Mouse (Mus musculus): ENCODE measurements at regions not wholly inside any gene's neighbourhood (a gene's known extent, or its start where the extent isn't known, plus 50 kb on each side); places are given as distances from the start of the nearest gene placed in this dataset.

GRCm38 (mm10) chr14:61809716-61810437 lies 202.6 kb downstream of the Kcnrg start:
- Histone ChIP-seq H3K9me3 (ENCODE audit: control insufficient read depth, low read length) (no peaks in the 10 kb centered on the region), H3K4me3 (replicated peaks; ENCODE audit: low read depth, low read length) (no peak overlapping the region), H3K4me2 (ENCODE audit: low read length) (no peak overlapping the region), H3K27me3 (ENCODE audit: control insufficient read depth, insufficient read depth, low read length) (no peaks in the 10 kb centered on the region), H3K9ac (replicated peaks; ENCODE audit: low read length) (no peak overlapping the region), H3K27ac (replicated peaks; ENCODE audit: low read depth, low read length) (no peak overlapping the region; the same call in 1 of the 2 replicates), H3K36me3 (ENCODE audit: control insufficient read depth, insufficient read depth, low read length) (no peaks in the 10 kb centered on the region), H3K4me1 (ENCODE audit: control insufficient read depth, insufficient read depth, low read length) (peaks cover 4% of the 10 kb centered on the region; the same call in 1 of the 2 replicates)
- no peak for ATAC-seq (ENCODE audit: low FRiP score, low TSS enrichment)
- 76% methylated on average over 10 of the region's 10 CpGs for WGBS
- DNase-seq = peak; percentile 32

GRCm38 (mm10) chr14:61810836-61811235 lies 203.6 kb downstream of the Kcnrg start:
- DNase-seq (no peak), ATAC-seq (ENCODE audit: low FRiP score, low TSS enrichment) (no peak)
- Histone ChIP-seq H3K27ac (replicated peaks; ENCODE audit: low read depth, low read length) (no peak overlapping the region), H3K9ac (replicated peaks; ENCODE audit: low read length) (no peak overlapping the region), H3K4me3 (replicated peaks; ENCODE audit: low read depth, low read length) (no peak overlapping the region), H3K27me3 (ENCODE audit: control insufficient read depth, insufficient read depth, low read length) (no peaks in the 10 kb centered on the region), H3K9me3 (ENCODE audit: control insufficient read depth, low read length) (no peaks in the 10 kb centered on the region), H3K4me1 (ENCODE audit: control insufficient read depth, insufficient read depth, low read length) (peaks cover 4% of the 10 kb centered on the region; the same call in 1 of the 2 replicates), H3K36me3 (ENCODE audit: control insufficient read depth, insufficient read depth, low read length) (no peaks in the 10 kb centered on the region), H3K4me2 (ENCODE audit: low read length) (no peak overlapping the region)
- 84% methylated on average over 5 of the region's 5 CpGs for WGBS

- no peak overlapping the region for H3K4me2 ChIP-seq (ENCODE audit: low read length)
- no peaks in the 10 kb centered on the region for H3K4me1 ChIP-seq (ENCODE audit: control insufficient read depth, insufficient read depth, low read length)
- H3K4me3 ChIP-seq (replicated peaks; ENCODE audit: low read depth, low read length) = no peak overlapping the region
- ATAC-seq (ENCODE audit: low FRiP score, low TSS enrichment) (no peak), DNase-seq (no peak)
- 89% methylated on average over 11 of the region's 11 CpGs for WGBS
- no peaks in the 10 kb centered on the region for H3K27me3 ChIP-seq (ENCODE audit: control insufficient read depth, insufficient read depth, low read length)
- no peaks in the 10 kb centered on the region for H3K9me3 ChIP-seq (ENCODE audit: control insufficient read depth, low read length)
- no peak overlapping the region for H3K9ac ChIP-seq (replicated peaks; ENCODE audit: low read length)
- H3K36me3 ChIP-seq (ENCODE audit: control insufficient read depth, insufficient read depth, low read length) = no peaks in the 10 kb centered on the region
- H3K27ac ChIP-seq (replicated peaks; ENCODE audit: low read depth, low read length) = no peak overlapping the region
Measured at GRCm38 (mm10) chr14:61817711-61818110, 210.5 kb downstream of the Kcnrg start.

GRCm38 (mm10) chr14:61818365-61818764 lies 211.1 kb downstream of the Kcnrg start:
- Histone ChIP-seq H3K4me1 (ENCODE audit: control insufficient read depth, insufficient read depth, low read length) (no peaks in the 10 kb centered on the region), H3K9ac (replicated peaks; ENCODE audit: low read length) (no peak overlapping the region), H3K36me3 (ENCODE audit: control insufficient read depth, insufficient read depth, low read length) (no peaks in the 10 kb centered on the region), H3K4me3 (replicated peaks; ENCODE audit: low read depth, low read length) (no peak overlapping the region), H3K27me3 (ENCODE audit: control insufficient read depth, insufficient read depth, low read length) (no peaks in the 10 kb centered on the region), H3K27ac (replicated peaks; ENCODE audit: low read depth, low read length) (no peak overlapping the region), H3K4me2 (ENCODE audit: low read length) (no peak overlapping the region), H3K9me3 (ENCODE audit: control insufficient read depth, low read length) (no peaks in the 10 kb centered on the region)
- 89% methylated on average over 2 of the region's 2 CpGs for WGBS
- DNase-seq (no peak), ATAC-seq (ENCODE audit: low FRiP score, low TSS enrichment) (no peak)

- Histone ChIP-seq H3K27ac (replicated peaks; ENCODE audit: low read depth, low read length) (no peak overlapping the region), H3K4me2 (ENCODE audit: low read length) (no peak overlapping the region), H3K9me3 (ENCODE audit: control insufficient read depth, low read length) (no peaks in the 10 kb centered on the region), H3K27me3 (ENCODE audit: control insufficient read depth, insufficient read depth, low read length) (no peaks in the 10 kb centered on the region), H3K4me3 (replicated peaks; ENCODE audit: low read depth, low read length) (no peak overlapping the region), H3K9ac (replicated peaks; ENCODE audit: low read length) (no peak overlapping the region), H3K36me3 (ENCODE audit: control insufficient read depth, insufficient read depth, low read length) (no peaks in the 10 kb centered on the region), H3K4me1 (ENCODE audit: control insufficient read depth, insufficient read depth, low read length) (no peaks in the 10 kb centered on the region)
- DNase-seq = no peak
- ATAC-seq (ENCODE audit: low FRiP score, low TSS enrichment) = no peak
- WGBS = 76% methylated on average over 2 of the region's 2 CpGs
Measured at GRCm38 (mm10) chr14:61819251-61819650, 212.0 kb downstream of the Kcnrg start.

- Histone ChIP-seq H3K4me2 (ENCODE audit: low read length) (no peak overlapping the region), H3K9me3 (ENCODE audit: control insufficient read depth, low read length) (no peaks in the 10 kb centered on the region), H3K36me3 (ENCODE audit: control insufficient read depth, insufficient read depth, low read length) (no peaks in the 10 kb centered on the region), H3K9ac (replicated peaks; ENCODE audit: low read length) (no peak overlapping the region), H3K4me1 (ENCODE audit: control insufficient read depth, insufficient read depth, low read length) (no peaks in the 10 kb centered on the region), H3K27me3 (ENCODE audit: control insufficient read depth, insufficient read depth, low read length) (no peaks in the 10 kb centered on the region), H3K27ac (replicated peaks; ENCODE audit: low read depth, low read length) (no peak overlapping the region), H3K4me3 (replicated peaks; ENCODE audit: low read depth, low read length) (no peak overlapping the region)
- WGBS = 81% methylated on average over 8 of the region's 8 CpGs
- DNase-seq (no peak), ATAC-seq (ENCODE audit: low FRiP score, low TSS enrichment) (no peak)
Measured at GRCm38 (mm10) chr14:61834291-61834936, 227.2 kb downstream of the Kcnrg start.

- ATAC-seq (ENCODE audit: low FRiP score, low TSS enrichment) = no peak
- H3K27ac ChIP-seq (replicated peaks; ENCODE audit: low read depth, low read length) = no peak overlapping the region
- H3K4me2 ChIP-seq (ENCODE audit: low read length) = no peak overlapping the region
- H3K36me3 ChIP-seq (ENCODE audit: control insufficient read depth, insufficient read depth, low read length) = no peaks in the 10 kb centered on the region
- no peaks in the 10 kb centered on the region for H3K9me3 ChIP-seq (ENCODE audit: control insufficient read depth, low read length)
- WGBS = 84% methylated on average over 6 of the region's 6 CpGs
- H3K27me3 ChIP-seq (ENCODE audit: control insufficient read depth, insufficient read depth, low read length) = no peaks in the 10 kb centered on the region
- no peak overlapping the region for H3K4me3 ChIP-seq (replicated peaks; ENCODE audit: low read depth, low read length)
- no peak for DNase-seq
- no peaks in the 10 kb centered on the region for H3K4me1 ChIP-seq (ENCODE audit: control insufficient read depth, insufficient read depth, low read length)
- no peak overlapping the region for H3K9ac ChIP-seq (replicated peaks; ENCODE audit: low read length)
Measured at GRCm38 (mm10) chr14:61835729-61836128, 228.5 kb downstream of the Kcnrg start.

GRCm38 (mm10) chr14:61836231-61836630 lies 229.0 kb downstream of the Kcnrg start:
- no peaks in the 10 kb centered on the region for H3K36me3 ChIP-seq (ENCODE audit: control insufficient read depth, insufficient read depth, low read length)
- no peak overlapping the region for H3K27ac ChIP-seq (replicated peaks; ENCODE audit: low read depth, low read length)
- ATAC-seq (ENCODE audit: low FRiP score, low TSS enrichment) (no peak), DNase-seq (no peak)
- H3K9me3 ChIP-seq (ENCODE audit: control insufficient read depth, low read length) = no peaks in the 10 kb centered on the region
- no peaks in the 10 kb centered on the region for H3K4me1 ChIP-seq (ENCODE audit: control insufficient read depth, insufficient read depth, low read length)
- no peak overlapping the region for H3K4me3 ChIP-seq (replicated peaks; ENCODE audit: low read depth, low read length)
- WGBS = 87% methylated on average over 6 of the region's 6 CpGs
- H3K27me3 ChIP-seq (ENCODE audit: control insufficient read depth, insufficient read depth, low read length) = no peaks in the 10 kb centered on the region
- H3K4me2 ChIP-seq (ENCODE audit: low read length) = no peak overlapping the region
- H3K9ac ChIP-seq (replicated peaks; ENCODE audit: low read length) = no peak overlapping the region

GRCm38 (mm10) chr14:61836965-61837364 lies 229.7 kb downstream of the Kcnrg start:
- no peaks in the 10 kb centered on the region for H3K27me3 ChIP-seq (ENCODE audit: control insufficient read depth, insufficient read depth, low read length)
- H3K9ac ChIP-seq (replicated peaks; ENCODE audit: low read length) = no peak overlapping the region
- no peaks in the 10 kb centered on the region for H3K36me3 ChIP-seq (ENCODE audit: control insufficient read depth, insufficient read depth, low read length)
- no peak for DNase-seq
- 81% methylated on average over 4 of the region's 4 CpGs for WGBS
- H3K4me2 ChIP-seq (ENCODE audit: low read length) = no peak overlapping the region
- no peaks in the 10 kb centered on the region for H3K9me3 ChIP-seq (ENCODE audit: control insufficient read depth, low read length)
- H3K4me3 ChIP-seq (replicated peaks; ENCODE audit: low read depth, low read length) = no peak overlapping the region
- no peak overlapping the region for H3K27ac ChIP-seq (replicated peaks; ENCODE audit: low read depth, low read length)
- no peaks in the 10 kb centered on the region for H3K4me1 ChIP-seq (ENCODE audit: control insufficient read depth, insufficient read depth, low read length)
- no peak for ATAC-seq (ENCODE audit: low FRiP score, low TSS enrichment)
